Mouse (Mus musculus) lung, postnatal 14 days (tissue): ENCODE measurements around the gene Lhfpl5.

Experiments
- DNase-seq: peaks from one replicate; pipeline ENCODE4 v3.0.0; 2021

Lhfpl5 gene

DNA sequence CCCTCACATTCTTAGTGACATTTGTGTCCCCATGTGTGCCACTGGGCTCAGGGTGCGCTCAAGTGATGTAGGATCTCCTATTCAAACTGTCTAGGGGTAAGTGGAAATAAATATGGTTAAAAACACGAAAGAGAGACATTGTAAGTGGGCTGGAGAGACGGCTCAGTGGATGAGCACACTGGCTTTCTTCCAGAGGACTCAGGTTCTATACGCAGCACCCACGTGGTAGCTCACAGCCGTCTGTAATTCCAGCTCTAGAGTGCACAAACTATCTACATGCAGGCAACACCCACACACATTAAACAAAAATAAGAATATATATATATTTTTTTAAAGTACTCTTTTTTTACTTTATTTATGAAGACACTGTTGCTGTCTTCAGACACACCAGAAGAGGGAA, 2.5 kb upstream of the Lhfpl5 start:
- DNase-seq: no peak

DNA sequence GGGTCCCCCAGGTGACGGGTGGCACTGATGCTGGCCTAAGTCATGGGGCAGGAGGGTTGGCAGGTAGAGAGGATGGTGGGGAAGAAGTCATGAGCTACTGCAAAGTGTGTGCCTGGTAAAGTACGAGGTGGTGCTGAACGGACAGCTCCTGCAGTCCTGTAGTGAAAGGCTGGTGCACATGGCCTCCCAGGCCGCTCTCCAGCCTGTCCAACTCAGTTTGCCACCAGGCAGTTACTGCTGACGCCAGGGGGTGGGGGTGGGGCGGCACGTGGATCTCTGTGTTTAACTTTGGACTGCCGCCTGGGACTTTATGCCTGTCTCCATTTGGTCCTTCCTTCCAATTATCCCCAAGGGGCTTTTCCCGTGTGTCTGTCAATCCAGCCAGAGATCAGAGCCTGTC, 5.0 kb downstream of the Lhfpl5 start:
- DNase-seq: peak; percentile 75

DNA sequence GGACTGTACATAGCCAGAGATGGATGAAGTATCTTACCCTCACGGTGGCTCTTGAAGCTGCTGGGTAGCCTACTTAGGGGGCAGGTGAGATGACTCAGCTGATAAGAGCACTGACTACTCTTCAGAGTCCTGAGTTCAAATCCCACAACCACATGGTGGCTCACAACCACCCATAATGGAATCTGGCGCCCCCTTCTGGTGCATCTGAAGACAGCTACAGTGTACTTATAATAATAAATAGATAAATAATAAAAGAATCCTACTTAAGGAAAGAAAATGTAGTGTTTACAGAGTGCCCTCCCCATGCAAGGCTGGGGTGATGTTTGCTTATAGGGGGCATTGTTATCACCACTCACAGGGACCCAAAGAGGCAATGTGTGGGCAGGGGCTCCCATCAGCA, 5.6 kb downstream of the Lhfpl5 start:
- DNase-seq: no peak

GRCm38 (mm10) chr17:28586509-28586908, 11.1 kb downstream of the Lhfpl5 start:
- DNase-seq: peak; percentile 10

GRCm38 (mm10) chr17:28588591-28588990, 13.2 kb downstream of the Lhfpl5 start:
- DNase-seq: no peak

- DNase-seq: no peak
These were observed 15.2 kb downstream of the Lhfpl5 start for GRCm38 (mm10) chr17:28590596-28590995.

DNA sequence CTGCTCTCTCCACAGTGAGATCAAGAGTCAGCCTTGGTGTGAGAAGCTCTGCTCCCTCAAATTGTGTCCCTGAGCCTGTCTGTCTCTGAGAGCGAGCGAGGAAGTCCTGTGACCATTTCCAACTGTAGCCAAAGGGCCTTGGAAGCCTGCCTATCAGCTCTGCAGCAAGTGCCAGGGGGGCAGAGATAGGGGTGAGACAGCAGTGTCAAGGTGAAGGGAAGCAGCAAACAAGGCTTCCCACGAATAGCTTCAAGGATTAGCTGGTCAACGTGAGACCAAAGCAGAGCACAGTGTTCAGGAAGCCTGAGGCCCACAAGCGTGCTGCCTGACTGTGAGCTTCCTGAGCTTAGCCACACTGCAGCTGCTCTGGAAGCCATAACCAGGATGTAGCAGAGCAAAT, 16.0 kb downstream of the Lhfpl5 start:
- DNase-seq: no peak

- DNase-seq: peak; percentile 79
These were observed 17.6 kb downstream of the Lhfpl5 start for GRCm38 (mm10) chr17:28592998-28593397.

DNA sequence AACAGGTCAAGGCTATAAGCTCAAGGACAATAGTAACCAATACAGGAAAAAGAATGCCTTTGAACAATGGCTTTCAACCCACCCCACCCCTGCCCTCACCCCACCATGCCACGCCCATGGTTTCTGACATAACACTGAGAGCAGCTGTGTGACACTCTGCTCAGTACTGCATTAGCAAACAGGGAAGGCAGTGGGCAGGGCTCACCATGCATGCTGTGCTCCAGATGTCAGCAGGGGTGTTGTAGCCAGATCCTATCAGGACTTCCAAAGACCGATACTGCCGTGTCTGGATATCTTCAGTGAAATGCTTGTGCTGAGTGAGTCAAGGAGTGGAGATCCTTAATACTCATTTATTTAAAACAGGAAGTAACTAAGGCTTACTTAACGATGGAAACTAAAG, 18.5 kb downstream of the Lhfpl5 start:
- no peak for DNase-seq

- no peak for DNase-seq
These were observed 25.3 kb downstream of the Lhfpl5 start for GRCm38 (mm10) chr17:28600780-28601179.

GRCm38 (mm10) chr17:28601557-28602250, 26.3 kb downstream of the Lhfpl5 start:
- no peak for DNase-seq

GRCm38 (mm10) chr17:28609543-28609942, 34.1 kb downstream of the Lhfpl5 start:
- DNase-seq: no peak

DNA sequence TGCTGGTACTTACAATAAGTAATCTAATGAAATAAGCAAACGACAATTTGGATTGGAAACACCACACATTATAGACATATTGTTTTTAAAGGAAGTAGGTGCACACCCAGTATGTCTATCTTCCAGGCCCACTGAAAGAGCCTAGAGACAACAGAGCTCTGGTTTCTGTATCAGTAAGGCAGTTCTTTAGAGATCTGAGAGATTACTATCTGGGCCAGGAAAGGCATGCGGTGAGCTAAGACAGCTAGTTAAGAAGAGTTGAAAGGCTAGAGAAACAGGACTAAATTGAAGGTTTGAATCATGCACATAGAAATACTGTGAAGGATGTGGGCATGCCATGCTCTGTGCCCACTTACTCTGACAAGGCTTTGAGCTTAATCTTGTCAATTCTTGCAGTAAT, 37.2 kb downstream of the Lhfpl5 start:
- no peak for DNase-seq

DNA sequence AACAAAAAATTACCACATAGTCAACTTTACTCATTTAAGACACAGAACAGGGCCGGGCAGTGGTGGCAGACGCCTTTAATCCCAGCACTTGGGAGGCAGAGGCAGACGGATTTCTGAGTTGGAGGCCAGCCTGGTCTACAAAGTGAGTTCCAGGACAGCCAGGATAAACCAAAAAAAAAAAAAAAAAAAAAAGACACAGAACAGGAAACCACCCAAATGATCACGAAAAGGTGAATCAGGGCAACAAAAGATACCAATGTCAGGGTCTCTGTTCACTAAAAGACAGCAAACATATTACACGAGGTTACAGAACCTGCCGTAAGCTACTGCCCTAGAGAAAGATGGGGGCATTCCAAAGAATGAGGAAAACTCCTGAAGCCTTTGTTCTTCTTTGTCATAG, 37.7 kb downstream of the Lhfpl5 start:
- no peak for DNase-seq

DNA sequence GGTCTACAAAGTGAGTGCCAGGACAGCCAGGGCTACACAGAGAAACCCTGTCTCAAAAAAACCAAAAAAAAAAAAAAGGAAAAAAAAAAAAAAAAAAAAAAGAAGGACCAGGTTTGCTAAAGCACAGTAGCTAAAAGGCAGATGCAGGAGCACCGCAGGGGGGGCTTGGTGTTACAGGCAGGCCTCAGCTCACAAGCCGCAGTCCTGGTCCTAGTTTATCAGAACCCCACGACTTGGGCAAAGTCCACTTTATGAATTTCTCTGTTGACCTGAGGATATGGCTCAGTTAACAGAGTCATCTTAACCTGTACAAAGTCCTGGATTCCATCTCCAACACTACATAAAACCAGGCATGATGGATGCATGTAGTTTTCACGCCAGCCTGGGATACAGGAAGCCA, 39.9 kb downstream of the Lhfpl5 start:
- DNase-seq: no peak

DNA sequence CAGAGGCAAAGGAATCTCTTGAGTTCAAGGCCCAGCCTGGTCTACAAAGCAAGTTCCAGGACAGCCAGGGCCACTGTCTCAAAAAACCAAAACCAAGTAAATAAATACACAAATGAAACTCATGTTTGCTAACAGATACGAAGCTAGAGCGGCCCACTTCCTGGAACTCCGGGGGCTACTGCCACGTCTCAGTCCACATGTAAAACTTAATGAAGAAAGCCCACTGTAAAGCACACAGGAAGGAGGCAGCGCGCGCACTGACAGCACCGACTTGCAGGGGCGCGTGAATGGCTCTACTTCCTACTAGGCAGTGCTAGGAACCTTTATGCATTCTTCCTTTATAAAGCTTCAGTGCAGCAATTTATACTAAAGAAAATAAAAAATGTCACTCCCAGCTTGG, 42.2 kb downstream of the Lhfpl5 start:
- DNase-seq: no peak

DNA sequence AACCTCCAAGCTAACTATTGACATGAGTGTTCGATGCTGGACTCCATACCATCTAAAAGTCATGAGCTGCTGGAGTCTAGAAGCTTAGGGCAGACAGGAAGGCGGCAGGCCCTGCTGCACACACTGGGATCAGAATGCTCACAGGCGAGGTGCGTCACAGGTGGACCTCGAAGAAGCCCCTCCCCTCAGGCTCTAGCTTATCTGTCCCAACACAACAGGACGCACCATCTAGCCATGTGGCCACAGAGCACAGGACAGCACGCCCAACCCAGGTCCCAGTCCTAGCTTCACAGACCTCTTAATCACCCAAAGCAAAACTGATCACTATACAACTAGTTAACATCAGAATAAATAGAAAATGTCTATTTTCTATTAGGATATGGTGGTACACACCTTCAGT, 42.7 kb downstream of the Lhfpl5 start:
- DNase-seq: no peak

DNA sequence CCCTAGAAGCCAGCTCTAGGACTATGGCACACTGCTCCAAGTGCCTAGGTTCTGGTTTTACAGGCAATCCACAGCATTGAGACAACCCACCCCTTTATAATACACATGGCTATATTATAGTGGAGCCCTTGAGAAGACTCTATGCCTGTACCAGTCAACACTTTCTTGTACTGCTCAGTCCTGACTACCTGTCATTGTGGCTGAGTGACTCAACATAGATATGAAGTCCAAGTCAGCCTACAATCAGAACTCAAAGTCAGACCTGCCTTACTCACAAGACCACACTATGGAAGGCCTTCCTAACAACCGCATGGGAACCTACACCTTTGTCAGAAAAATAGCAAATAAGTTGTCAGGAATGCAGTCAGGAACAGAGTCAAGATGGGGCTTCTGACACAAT, 43.3 kb downstream of the Lhfpl5 start:
- DNase-seq: no peak

DNA sequence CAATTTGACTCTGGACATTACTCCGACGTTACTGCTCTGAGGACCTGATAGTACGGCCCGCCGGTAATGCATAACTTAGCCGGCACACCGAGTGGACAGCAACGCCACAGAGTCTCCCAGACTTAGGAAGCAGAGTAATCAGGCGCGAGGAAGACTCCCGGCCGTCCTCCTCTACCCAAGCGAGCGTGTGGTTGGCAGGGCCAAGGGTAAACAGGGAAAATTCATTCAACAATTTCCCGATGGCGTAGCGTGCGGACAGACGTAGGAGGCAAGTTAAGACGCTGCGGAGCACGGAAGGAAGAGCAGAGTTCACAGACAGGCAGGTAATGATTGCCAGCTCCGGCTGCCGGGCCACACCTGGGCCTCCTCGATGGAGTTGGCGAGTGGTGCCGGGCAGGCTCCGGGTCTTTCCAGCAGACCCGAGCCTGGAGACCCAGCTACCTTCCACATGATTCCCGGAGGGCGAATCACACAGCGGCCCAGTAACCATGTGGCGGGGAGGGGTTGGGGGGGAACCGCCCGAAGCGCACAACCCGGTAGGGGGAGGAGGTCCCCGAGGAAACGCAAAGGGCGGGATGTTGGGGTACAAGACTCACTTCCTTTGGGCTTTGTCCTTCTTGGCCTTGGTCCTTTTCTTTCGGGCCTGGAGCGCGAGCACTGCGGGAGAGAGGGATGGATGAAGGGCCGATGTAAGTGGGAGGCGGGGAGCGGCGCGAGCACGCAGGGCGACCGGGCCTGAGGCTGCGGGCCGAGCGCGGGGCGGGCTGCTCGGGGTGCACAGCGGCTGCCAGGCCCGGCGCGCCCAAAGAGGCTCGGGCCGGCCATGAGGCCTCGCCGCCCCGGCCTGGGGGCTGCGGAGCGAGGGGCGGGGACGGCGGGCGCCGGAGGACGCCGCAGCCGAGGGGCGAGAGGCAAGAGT, 46.2 kb downstream of the Lhfpl5 start:
- DNase-seq: peak; percentile 36

DNA sequence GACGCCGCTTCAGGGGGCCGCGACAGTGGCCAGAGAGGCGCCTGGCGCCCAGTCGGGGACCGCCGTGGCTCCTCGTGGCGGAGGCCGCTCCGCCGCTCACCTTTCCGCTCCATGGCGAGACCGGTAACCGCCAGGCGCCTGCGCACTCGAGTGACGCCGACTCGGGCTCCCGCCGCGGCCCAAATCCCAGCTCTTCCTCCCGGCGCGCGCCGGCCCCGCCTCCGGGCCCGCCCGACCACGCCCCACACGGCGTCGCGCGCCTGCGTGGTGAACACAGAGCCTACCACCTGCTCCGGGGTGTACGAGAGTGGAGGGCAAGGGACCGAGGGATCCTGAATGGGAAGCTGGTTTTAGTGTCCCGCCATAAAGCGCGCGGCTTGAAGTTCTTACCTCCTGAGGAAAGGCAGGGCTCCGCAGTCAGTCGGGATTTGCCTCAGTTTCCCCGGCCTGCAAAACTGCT, 46.9 kb downstream of the Lhfpl5 start, which contains the start of gene Srpk1:
Gene Srpk1, minus strand, starts transcription at position 410 of the 460 bp plus-strand sequence.
- DNase-seq: peak; percentile 92

GRCm38 (mm10) chr17:28624841-28625240, 49.4 kb downstream of the Lhfpl5 start:
- DNase-seq: no peak

- DNase-seq: no peak
These were observed 49.9 kb downstream of the Lhfpl5 start for GRCm38 (mm10) chr17:28625327-28625726.

- no peak for DNase-seq
These were observed 51.5 kb downstream of the Lhfpl5 start for GRCm38 (mm10) chr17:28626937-28627336.
